Mouse (Mus musculus) brain, embryonic 14.5 days (tissue): Measurements from ENCODE around the gene Sufu.

Experiments
- CTCF ChIP-seq: fragments of 200-500 bp; IDR thresholded peaks from 2 replicates; pipeline ENCODE4 v1.5.1; 2012; ENCODE audit warnings: inconsistent platforms, mild to moderate bottlenecking, moderate library complexity, borderline replicate concordance; ENCODE audit not compliant: insufficient read depth, insufficient read length; ENCODE audit errors: extremely low read depth
- POLR2A ChIP-seq: fragments of 200-500 bp; IDR thresholded peaks from 2 replicates; pipeline ENCODE4 v1.6.1; 2012; ENCODE audit warnings: mild to moderate bottlenecking, inconsistent platforms, borderline replicate concordance; ENCODE audit not compliant: poor library complexity, insufficient read depth, insufficient read length, severe bottlenecking; ENCODE audit errors: extremely low read depth

GRCm38 (mm10) chr19:46392018-46392417 lies 4.7 kb upstream of the Sufu start:
- peak; percentile 55; the same call in 1 of the 2 replicates for TF ChIP-seq CTCF
- no peak for TF ChIP-seq POLR2A
